Mouse (Mus musculus) thymus, postnatal 0 days (tissue): Measurements from ENCODE around the gene Cln3. TPM values are rescaled to one million over a fixed set of nuclear protein-coding genes. Genes with fewer than 3 reads are reported as not detected.
A peak's percentile ranks its signal among the peaks of the same experiment; 100 is the strongest.

Experiments used
- DNase-seq: peaks from one replicate; pipeline ENCODE4 v3.0.0-alpha.2; 2015; ENCODE audit warnings: low spot score
- polyA plus RNA-seq: library from polyadenylated mRNA; unstranded; fragments of >200 nt; fragmentation: Nextera tagmentation; extraction: Ambion mirVana; gene quantifications from 2 replicates; pipeline ENCODE4 v1.2.1, GENCODE M21; 2015

The Cln3 gene
- 28.2 and 30.2 TPM in 2 replicates for polyA plus RNA-seq

- no peak for DNase-seq
These were observed at the start of gene Cln3 for GRCm38 (mm10) chr7:126585717-126586116. Gene Cln3, minus strand, starts transcription at chr7:126585817.

- no peak for DNase-seq
These were observed 49.8 kb upstream of the Cln3 start for GRCm38 (mm10) chr7:126635375-126635774.

GRCm38 (mm10) chr7:126632478-126632877 lies 46.9 kb upstream of the Cln3 start:
- DNase-seq = no peak

GRCm38 (mm10) chr7:126630824-126631518 lies 45.4 kb upstream of the Cln3 start, which contains the start of gene Nupr1:
Gene Nupr1, minus strand, starts transcription at chr7:126630861.
- no peak for DNase-seq

GRCm38 (mm10) chr7:126629915-126630314 lies 44.3 kb upstream of the Cln3 start:
- DNase-seq = no peak

- no peak for DNase-seq
These were observed 42.5 kb upstream of the Cln3 start for GRCm38 (mm10) chr7:126628111-126628510.

GRCm38 (mm10) chr7:126625807-126626600 lies 40.4 kb upstream of the Cln3 start:
- no peak for DNase-seq

GRCm38 (mm10) chr7:126625369-126625768 lies 39.8 kb upstream of the Cln3 start:
- DNase-seq = no peak

GRCm38 (mm10) chr7:126624774-126625173 lies 39.2 kb upstream of the Cln3 start:
- no peak for DNase-seq

- DNase-seq = no peak
These were observed 37.8 kb upstream of the Cln3 start for GRCm38 (mm10) chr7:126623381-126623780.

- no peak for DNase-seq
These were observed 36.1 kb upstream of the Cln3 start for GRCm38 (mm10) chr7:126621452-126622359.

GRCm38 (mm10) chr7:126619559-126620275 lies 34.1 kb upstream of the Cln3 start:
- no peak for DNase-seq

GRCm38 (mm10) chr7:126616707-126617106 lies 31.1 kb upstream of the Cln3 start:
- no peak for DNase-seq

- DNase-seq = no peak
These were observed 27.1 kb upstream of the Cln3 start for GRCm38 (mm10) chr7:126612736-126613135.

GRCm38 (mm10) chr7:126607796-126608195 lies 22.2 kb upstream of the Cln3 start:
- no peak for DNase-seq

GRCm38 (mm10) chr7:126607064-126607463 lies 21.4 kb upstream of the Cln3 start:
- no peak for DNase-seq

- peak; percentile 51 for DNase-seq
These were observed 21.0 kb upstream of the Cln3 start for GRCm38 (mm10) chr7:126606611-126607010.

- DNase-seq = no peak
These were observed 17.0 kb upstream of the Cln3 start for GRCm38 (mm10) chr7:126602650-126603049.

- DNase-seq = no peak
These were observed 16.3 kb upstream of the Cln3 start for GRCm38 (mm10) chr7:126601896-126602295.

- DNase-seq = no peak
These were observed 13.3 kb upstream of the Cln3 start for GRCm38 (mm10) chr7:126598919-126599318.

GRCm38 (mm10) chr7:126596414-126596813 lies 10.8 kb upstream of the Cln3 start:
- DNase-seq = no peak
